Mouse (Mus musculus) liver, adult 2 months (tissue): ENCODE data around the gene Zfp526.

Experiments
- CTCF ChIP-seq: fragments of 200-500 bp; IDR thresholded peaks from 2 replicates; pipeline ENCODE4 v1.5.1; 2011; ENCODE audit warnings: low read depth, low read length, control low read depth
- POLR2A ChIP-seq: fragments of 200-500 bp; IDR thresholded peaks from 2 replicates; pipeline ENCODE4 v1.6.1; 2011; ENCODE audit warnings: low read length, control low read depth; ENCODE audit not compliant: insufficient read depth; ENCODE audit errors: extremely low read depth

DNA sequence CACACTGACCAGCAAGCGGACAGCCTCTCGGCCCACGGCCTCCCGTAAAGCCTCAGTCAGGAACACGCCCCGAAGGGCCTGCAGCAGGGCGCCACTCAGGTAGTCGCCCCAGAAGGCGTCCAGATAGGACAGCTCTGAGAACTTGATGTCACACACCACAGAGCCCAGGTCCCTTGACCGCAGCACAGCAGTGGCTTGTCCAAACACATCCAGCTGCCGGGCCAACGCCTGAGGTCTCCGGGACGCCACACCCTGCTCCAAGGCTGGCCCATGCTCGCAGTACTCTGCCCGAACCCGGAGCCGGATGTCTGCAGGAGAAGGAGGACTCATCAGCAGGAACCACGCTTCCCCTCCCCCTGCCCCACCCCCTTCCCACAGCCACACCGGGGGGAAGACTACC, 17.6 kb upstream of the Zfp526 start:
- TF ChIP-seq POLR2A = no peak
- TF ChIP-seq CTCF = no peak
